Mouse (Mus musculus): ENCODE data around the gene Gm3327. TPM values are rescaled to one million over a fixed set of nuclear protein-coding genes. Genes with fewer than 3 reads are reported as not detected.

Gm3327 gene
- polyA plus RNA-seq (2015; fragmentation: Nextera tagmentation; extraction: Ambion mirVana), result not detected in 2 replicates

GRCm38 (mm10) chr14:44123551-44123950, at the start of gene Gm3327:
Gene Gm3327, plus strand, starts transcription at chr14:44123851.

DNA sequence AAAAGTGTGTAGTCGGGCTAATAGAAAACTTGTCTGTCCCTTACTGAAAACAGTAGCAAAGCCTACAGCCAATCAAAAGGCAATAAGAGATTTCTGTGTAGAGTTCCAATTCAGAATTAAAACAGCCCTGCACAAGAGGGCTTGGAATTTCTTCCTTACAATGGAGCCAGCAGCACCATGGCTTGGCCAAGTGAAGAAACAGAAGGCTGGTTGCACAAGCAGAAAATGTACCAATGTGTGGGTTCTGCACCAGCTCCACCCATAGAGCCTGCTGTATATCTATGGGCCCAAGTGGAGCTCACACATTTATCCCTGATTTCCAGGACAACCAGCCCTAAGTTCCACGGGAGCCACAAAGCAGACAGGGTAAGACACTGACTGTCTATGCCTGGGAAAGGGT, 21.3 kb upstream of the Gm3327 start, which contains the start of gene Ear2:
TSS of gene Ear2 (plus strand) at position 301 of the 400 bp plus-strand sequence.

Other genes starting within 250 kb of the Gm3327 start
- gene Ear1, start 248.3 kb upstream of the Gm3327 start, polyA plus RNA-seq (2015; fragmentation: Nextera tagmentation; extraction: Ambion mirVana), result 0.46 and 0.82 TPM in 2 replicates
- not detected in 2 replicates for gene Ear10, start 200.3 kb upstream of the Gm3327 start, polyA plus RNA-seq (2015; fragmentation: Nextera tagmentation; extraction: Ambion mirVana)
- 8.4 and 10.0 TPM in 2 replicates for gene Gm8113, start 198.5 kb upstream of the Gm3327 start, polyA plus RNA-seq (2015; fragmentation: Nextera tagmentation; extraction: Ambion mirVana)
- gene Ang5, start 166.8 kb upstream of the Gm3327 start, polyA plus RNA-seq (2015; fragmentation: Nextera tagmentation; extraction: Ambion mirVana), result not detected in 2 replicates
- gene Ang6, start 121.6 kb upstream of the Gm3327 start, polyA plus RNA-seq (2015; fragmentation: Nextera tagmentation; extraction: Ambion mirVana), result not detected in 2 replicates
- gene Ear2, start 21.2 kb upstream of the Gm3327 start, polyA plus RNA-seq (2015; fragmentation: Nextera tagmentation; extraction: Ambion mirVana), result 19.1 and 24.2 TPM in 2 replicates
- not detected in 2 replicates for gene Gm8212, start 73.8 kb downstream of the Gm3327 start, polyA plus RNA-seq (2015; fragmentation: Nextera tagmentation; extraction: Ambion mirVana)
- not detected in 2 replicates for gene 4930503E14Rik, start 89.4 kb downstream of the Gm3327 start, polyA plus RNA-seq (2015; fragmentation: Nextera tagmentation; extraction: Ambion mirVana)
- gene Gm8220, start 161.7 kb downstream of the Gm3327 start, polyA plus RNA-seq (2015; fragmentation: Nextera tagmentation; extraction: Ambion mirVana), result not detected in 2 replicates
- not detected in 2 replicates for gene Gm5930, start 214.7 kb downstream of the Gm3327 start, polyA plus RNA-seq (2015; fragmentation: Nextera tagmentation; extraction: Ambion mirVana)
- gene Gm8229, start 241.5 kb downstream of the Gm3327 start, polyA plus RNA-seq (2015; fragmentation: Nextera tagmentation; extraction: Ambion mirVana), result not detected in 2 replicates

Data from spleen, postnatal 0 days (tissue).